Mouse (Mus musculus) brain, embryonic 18.5 days (tissue): ENCODE measurements at regions not wholly inside any gene's neighbourhood (a gene's known extent, or its start where the extent isn't known, plus 50 kb on each side); places are given as distances from the start of the nearest gene placed in this dataset.
"Not testable (repeated sequence)": the region's sequence is repeated elsewhere in the genome, so short reads cannot be mapped to it uniquely, and the experiment has no call there.

ENCODE experiments used
- DNase-seq: peaks from one replicate; pipeline ENCODE4 v3.0.0-alpha.2; 2012; ENCODE audit warnings: low read depth, low spot score

- peak; percentile 16 for DNase-seq
Measured at GRCm38 (mm10) chr13:83743381-83743780, 239.5 kb downstream of the Mef2c start.

- DNase-seq, result peak; percentile 14
Measured at GRCm38 (mm10) chr13:83744110-83744752, 240.4 kb downstream of the Mef2c start.

GRCm38 (mm10) chr13:83744981-83745555, 241.2 kb downstream of the Mef2c start:
- DNase-seq, result peak; percentile 91

- DNase-seq, result no peak
Measured at GRCm38 (mm10) chr13:83745961-83746360, 242.1 kb downstream of the Mef2c start.

GRCm38 (mm10) chr13:83747671-83748070, 243.8 kb downstream of the Mef2c start:
- DNase-seq, result no peak

GRCm38 (mm10) chr13:83749376-83750150, 245.7 kb downstream of the Mef2c start:
- no peak for DNase-seq

GRCm38 (mm10) chr13:83750437-83750836, 246.6 kb downstream of the Mef2c start:
- DNase-seq, result no peak

- DNase-seq, result no peak
Measured at GRCm38 (mm10) chr13:83760387-83761170, 256.7 kb downstream of the Mef2c start.

- no peak for DNase-seq
Measured at GRCm38 (mm10) chr13:83762484-83762883, 258.6 kb downstream of the Mef2c start.

- not testable (repeated sequence) for DNase-seq
Measured at GRCm38 (mm10) chr13:83763288-83763687, 259.5 kb downstream of the Mef2c start.

GRCm38 (mm10) chr13:83785643-83786042, 281.8 kb downstream of the Mef2c start:
- no peak for DNase-seq

GRCm38 (mm10) chr13:83809535-83809934, 305.7 kb downstream of the Mef2c start:
- DNase-seq, result no peak

GRCm38 (mm10) chr13:83820291-83820690, 316.5 kb downstream of the Mef2c start:
- DNase-seq, result no peak

- no peak for DNase-seq
Measured at GRCm38 (mm10) chr13:83820721-83821120, 316.9 kb downstream of the Mef2c start.

GRCm38 (mm10) chr13:83824926-83825325, 321.1 kb downstream of the Mef2c start:
- DNase-seq, result no peak

- DNase-seq, result no peak
Measured at GRCm38 (mm10) chr13:83826841-83827463, 323.1 kb downstream of the Mef2c start.

- DNase-seq, result no peak
Measured at GRCm38 (mm10) chr13:83865932-83866685, 356.0 kb upstream of the Tmem161b start.

GRCm38 (mm10) chr13:83867211-83867610, 354.9 kb upstream of the Tmem161b start:
- DNase-seq, result no peak

GRCm38 (mm10) chr13:83867831-83868473, 354.1 kb upstream of the Tmem161b start:
- no peak for DNase-seq

GRCm38 (mm10) chr13:83868922-83869321, 353.2 kb upstream of the Tmem161b start:
- DNase-seq, result no peak
